In genomic region chr9:95180005-95180404, GRCm38 (mm10) we compare ENCODE assay signal across 29 mouse cellular contexts.
DNase-seq lines count a peak whose midpoint lies in the region; ATAC-seq and TF ChIP-seq lines count a peak whose summit lies in the region.
"Had no signal": no experiment of that assay in that cellular context is flagged by ENCODE, and none has a peak within 500 bp of the region (broad histone marks: within the 10 kb centered on the region; RNA-seq: fewer than 3 reads in every experiment).

No protein-coding gene starts in this region.

- H3K4me2 ChIP-seq in embryonic facial prominence, embryonic 15.5 days (replicated peaks) = no peak overlapping the region
- H3K4me2 ChIP-seq: embryonic facial prominence, embryonic 12.5 days; forebrain, embryonic 12.5 days had no signal

- ATAC-seq in embryonic facial prominence, embryonic 15.5 days (ENCODE audit: insufficient number of reproducible peaks, low FRiP score, low TSS enrichment, low read depth) = no peak
- ATAC-seq: activated CD4-positive, CD25-positive, alpha-beta regulatory T cell, adult 4 months; CD4-positive, CD25-positive, alpha-beta regulatory T cell, adult 4 months; forebrain, embryonic 14.5 days; forebrain, embryonic 16.5 days; Patski had no signal

- H3K9me3 ChIP-seq in embryonic facial prominence, embryonic 15.5 days (replicated peaks) = no peaks in the 10 kb centered on the region
- no peaks in the 10 kb centered on the region for H3K9me3 ChIP-seq in embryonic facial prominence, embryonic 10.5 days
- H3K9me3 ChIP-seq: embryonic facial prominence, embryonic 12.5 days; forebrain, embryonic 10.5 days; forebrain, embryonic 12.5 days had no signal

- no peak overlapping the region for H3K9ac ChIP-seq in embryonic facial prominence, embryonic 15.5 days
- H3K9ac ChIP-seq: embryonic facial prominence, embryonic 12.5 days; forebrain, embryonic 12.5 days had no signal

- TF ChIP-seq POLR2A in spleen, adult 2 months (IDR thresholded peaks at IDR 0.05; ENCODE audit: low read depth, low read length) = no peak

- no peak for DNase-seq in embryonic facial prominence, embryonic 10.5 days (ENCODE audit: low spot score)
- peak; percentile 74 for DNase-seq in heart, adult 11 months
- DNase-seq in heart, postnatal 14 days = no peak
- DNase-seq in spleen, adult 2 months (ENCODE audit: low read depth in 1 of 2, low spot score in 2 of 2) = no peak
- no peak for DNase-seq in spleen, postnatal 4 days (ENCODE audit: low spot score in 2 of 2)
- no peak for DNase-seq in gastrocnemius, adult 2 months
- DNase-seq: adrenal gland, adult 8-10 months; adrenal gland, postnatal 14 days; adrenal gland, postnatal 36 days; B cell, adult 2 months; cerebellum, adult 11 months; cerebellum, adult 18-20 months; cerebellum, adult 8-10 months; cerebellum, adult 9-11 months; cerebellum, postnatal 14 days; cerebellum, postnatal 36 days; embryo, embryonic 11 days had no signal

- no peaks in the 10 kb centered on the region for H3K27me3 ChIP-seq in embryonic facial prominence, embryonic 15.5 days
- no peaks in the 10 kb centered on the region for H3K27me3 ChIP-seq in embryonic facial prominence, embryonic 10.5 days (replicated peaks; ENCODE audit: low read depth, poor library complexity, severe bottlenecking)
- H3K27me3 ChIP-seq in spleen, adult 2 months (ENCODE audit: control insufficient read depth, insufficient read depth, low read length) = no peaks in the 10 kb centered on the region
- H3K27me3 ChIP-seq: CH12.LX; embryonic facial prominence, embryonic 12.5 days; forebrain, embryonic 12.5 days; Patski had no signal

- H3K4me3 ChIP-seq in embryonic facial prominence, embryonic 15.5 days (replicated peaks) = no peak overlapping the region
- no peak overlapping the region for H3K4me3 ChIP-seq in embryonic facial prominence, embryonic 10.5 days
- H3K4me3 ChIP-seq in spleen, adult 2 months (ENCODE audit: extremely low read depth, insufficient read depth, insufficient read length) = no peak overlapping the region
- H3K4me3 ChIP-seq in gastrocnemius, adult 2 months = no peak overlapping the region
- H3K4me3 ChIP-seq: embryonic facial prominence, embryonic 12.5 days; erythroblast, embryonic 14.5 days; forebrain, embryonic 10.5 days; forebrain, embryonic 12.5 days had no signal

- 55% methylated on average over 2 of the region's 2 CpGs for WGBS in embryonic facial prominence, embryonic 15.5 days
- 80% methylated on average over 2 of the region's 2 CpGs for WGBS in embryonic facial prominence, embryonic 10.5 days
- 79% methylated on average over 2 of the region's 2 CpGs for WGBS in spleen, adult 2 months

- intact Hi-C loops in heart, postnatal 14 days (cut with DNase I) = loop anchor here (10.0 kb wide), 1 partner anchor 225 kb away; the partner anchor contains the start of gene Chst2
- intact Hi-C loops in gastrocnemius, adult 2 months (cut with DNase I) = no loop called here

- H3K27ac ChIP-seq in embryonic facial prominence, embryonic 15.5 days (replicated peaks) = peak overlapping the region; percentile 65; the same call in 1 of the 2 replicates
- H3K27ac ChIP-seq in embryonic facial prominence, embryonic 10.5 days (replicated peaks) = no peak overlapping the region
- 0 out of 2 replicates have a peak overlapping the region, but pooled peaks have one; percentile 12 for H3K27ac ChIP-seq in spleen, adult 2 months (ENCODE audit: insufficient read depth, low read length)
- H3K27ac ChIP-seq in gastrocnemius, adult 2 months = no peak overlapping the region
- H3K27ac ChIP-seq: forebrain, embryonic 12.5 days had no signal

- no peak for TF ChIP-seq CTCF in spleen, adult 2 months (IDR thresholded peaks at IDR 0.05; ENCODE audit: extremely low read depth, insufficient read depth, insufficient read length, insufficient replicate concordance)
- TF ChIP-seq CTCF in gastrocnemius, adult 2 months (IDR thresholded peaks at IDR 0.05) = no peak

- no peaks in the 10 kb centered on the region for H3K36me3 ChIP-seq in embryonic facial prominence, embryonic 15.5 days
- H3K36me3 ChIP-seq in embryonic facial prominence, embryonic 10.5 days (replicated peaks) = no peaks in the 10 kb centered on the region
- H3K36me3 ChIP-seq in spleen, adult 2 months (ENCODE audit: control insufficient read depth, insufficient read depth, low read length) = no peaks in the 10 kb centered on the region
- H3K36me3 ChIP-seq: embryonic facial prominence, embryonic 12.5 days; forebrain, embryonic 10.5 days; forebrain, embryonic 12.5 days; G1E had no signal

- peaks cover 24% of the 10 kb centered on the region for H3K4me1 ChIP-seq in embryonic facial prominence, embryonic 15.5 days
- H3K4me1 ChIP-seq in embryonic facial prominence, embryonic 10.5 days = peaks cover 20% of the 10 kb centered on the region
- no peaks in the 10 kb centered on the region for H3K4me1 ChIP-seq in spleen, adult 2 months (ENCODE audit: control insufficient read depth, insufficient read depth, insufficient read length)

Comparison
In these comparisons a context has a peak if more than half of its experiments do, and no peak if none do; other contexts are left out.
1. H3K27ac ChIP-seq: peak in embryonic facial prominence, embryonic 15.5 days (single experiment) and spleen, adult 2 months (single experiment); none in embryonic facial prominence, embryonic 10.5 days (single experiment) and gastrocnemius, adult 2 months (single experiment).